Mouse (Mus musculus): ENCODE data around the gene Nans.

- TF ChIP-seq CTCF (IDR thresholded peaks at IDR 0.05; ENCODE audit: low read depth, low read length) (no peak), POLR2A (IDR thresholded peaks at IDR 0.05; ENCODE audit: insufficient read depth, low read length) (no peak)
Measured at GRCm38 (mm10) chr4:46487348-46487747, 1.7 kb upstream of the Nans start.

Measured in ES-Bruce4 (cell line).